Mouse (Mus musculus): Measurements from ENCODE around the gene Colec11.

DNA sequence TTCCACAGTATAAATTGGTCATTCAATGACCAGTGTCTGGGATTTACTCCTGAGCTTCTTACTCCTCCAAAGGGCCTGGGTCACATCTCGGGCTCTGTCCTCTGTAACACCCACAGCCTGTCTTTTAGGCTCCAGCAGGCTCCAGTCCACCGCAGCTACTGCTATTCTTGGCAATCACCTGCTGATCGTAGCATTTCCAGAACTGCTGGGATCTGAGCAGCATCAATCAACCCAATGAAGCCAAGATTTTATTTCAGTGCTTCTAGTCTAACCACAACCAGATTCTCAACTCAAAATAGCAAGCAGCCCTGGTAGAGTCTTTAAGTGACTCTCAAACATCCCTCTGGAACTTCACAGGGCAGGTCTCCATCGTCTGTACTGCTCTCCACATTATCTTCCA, 74.3 kb downstream of the Colec11 start:
- TF ChIP-seq SMC3 (IDR thresholded peaks at IDR 0.05; ENCODE audit: low read depth, low read length) = no peak
- TF ChIP-seq ZNF384 (IDR thresholded peaks at IDR 0.05; ENCODE audit: low read depth, low read length) = no peak
- no peak for TF ChIP-seq CTCF (conservative IDR thresholded peaks at IDR 0.05 in 1 of 2, IDR thresholded peaks at IDR 0.05 in 1 of 2; ENCODE audit: low read depth in 2 of 2, low read length in 2 of 2)
- TF ChIP-seq USF1 (IDR thresholded peaks at IDR 0.05; ENCODE audit: low read depth, low read length) = no peak
- no peak for TF ChIP-seq POLR2A (IDR thresholded peaks at IDR 0.05; ENCODE audit: low read depth, low read length)
- TF ChIP-seq MAFK (IDR thresholded peaks at IDR 0.05; ENCODE audit: insufficient replicate concordance, low read length) = no peak
- TF ChIP-seq POLR2AphosphoS2 (IDR thresholded peaks at IDR 0.05; ENCODE audit: low read depth, low read length) = no peak
- TF ChIP-seq TCF12 (IDR thresholded peaks at IDR 0.05; ENCODE audit: low read depth, low read length) = no peak
- no peak for TF ChIP-seq NRF1 (IDR thresholded peaks at IDR 0.05; ENCODE audit: low read depth, low read length)
- no peak for TF ChIP-seq IRF4 (IDR thresholded peaks at IDR 0.05; ENCODE audit: low read depth, low read length)
- TF ChIP-seq NELFE (IDR thresholded peaks at IDR 0.05; ENCODE audit: low read depth, low read length) = no peak
- TF ChIP-seq CHD2 (IDR thresholded peaks at IDR 0.05; ENCODE audit: low read length) = no peak
- no peak for TF ChIP-seq BHLHE40 (IDR thresholded peaks at IDR 0.05; ENCODE audit: low read depth, low read length)
- no peak for TF ChIP-seq E2F4 (IDR thresholded peaks at IDR 0.05; ENCODE audit: insufficient replicate concordance, low read depth, low read length)

Data from CH12.LX (cell line).